Mouse (Mus musculus): ENCODE results near the gene Slc38a9.
A peak's percentile ranks its signal among the peaks of the same experiment; 100 is the strongest.

The Slc38a9 gene

GRCm38 (mm10) chr13:112660574-112661381 is at the start of gene Slc38a9:
Slc38a9 (plus strand) TSS chr13:112660751.
- DNase-seq = peak; percentile 96

GRCm38 (mm10) chr13:112621592-112621991 is 39.0 kb upstream of the Slc38a9 start:
- no peak for DNase-seq

GRCm38 (mm10) chr13:112623656-112624055 is 36.9 kb upstream of the Slc38a9 start:
- no peak for DNase-seq

GRCm38 (mm10) chr13:112624622-112625021 is 35.9 kb upstream of the Slc38a9 start:
- no peak for DNase-seq

GRCm38 (mm10) chr13:112625566-112625965 is 35.0 kb upstream of the Slc38a9 start:
- no peak for DNase-seq

GRCm38 (mm10) chr13:112635174-112635837 is 25.2 kb upstream of the Slc38a9 start:
- DNase-seq = no peak

GRCm38 (mm10) chr13:112636498-112636897 is 24.1 kb upstream of the Slc38a9 start:
- DNase-seq = no peak

- no peak for DNase-seq
Observed at GRCm38 (mm10) chr13:112639111-112639510, 21.4 kb upstream of the Slc38a9 start.

GRCm38 (mm10) chr13:112642897-112643296 is 17.7 kb upstream of the Slc38a9 start:
- no peak for DNase-seq

GRCm38 (mm10) chr13:112644996-112645395 is 15.6 kb upstream of the Slc38a9 start:
- DNase-seq = no peak

- DNase-seq = no peak
Observed at GRCm38 (mm10) chr13:112645529-112646186, 14.9 kb upstream of the Slc38a9 start.

- DNase-seq = no peak
Observed at GRCm38 (mm10) chr13:112651183-112651582, 9.4 kb upstream of the Slc38a9 start.

- DNase-seq = no peak
Observed at GRCm38 (mm10) chr13:112652205-112652604, 8.3 kb upstream of the Slc38a9 start, which contains the start of gene Ddx4. Ddx4 (minus strand) TSS chr13:112652475.

GRCm38 (mm10) chr13:112659986-112660573 is 471 bp upstream of the Slc38a9 start:
- DNase-seq = no peak

GRCm38 (mm10) chr13:112661687-112662086 is 1.1 kb downstream of the Slc38a9 start:
- no peak for DNase-seq

GRCm38 (mm10) chr13:112666433-112667024 is 6.0 kb downstream of the Slc38a9 start:
- DNase-seq = no peak

- no peak for DNase-seq
Observed at GRCm38 (mm10) chr13:112667215-112667614, 6.7 kb downstream of the Slc38a9 start.

GRCm38 (mm10) chr13:112671708-112672107 is 11.2 kb downstream of the Slc38a9 start:
- DNase-seq = no peak

- DNase-seq = no peak
Observed at GRCm38 (mm10) chr13:112672797-112673196, 12.2 kb downstream of the Slc38a9 start.

GRCm38 (mm10) chr13:112673899-112674447 is 13.4 kb downstream of the Slc38a9 start:
- DNase-seq = peak; percentile 65

- no peak for DNase-seq
Observed at GRCm38 (mm10) chr13:112678154-112678553, 17.6 kb downstream of the Slc38a9 start.

GRCm38 (mm10) chr13:112683312-112683711 is 22.8 kb downstream of the Slc38a9 start:
- no peak for DNase-seq
